Mouse (Mus musculus): ENCODE results near the gene Gpr107.

DNA sequence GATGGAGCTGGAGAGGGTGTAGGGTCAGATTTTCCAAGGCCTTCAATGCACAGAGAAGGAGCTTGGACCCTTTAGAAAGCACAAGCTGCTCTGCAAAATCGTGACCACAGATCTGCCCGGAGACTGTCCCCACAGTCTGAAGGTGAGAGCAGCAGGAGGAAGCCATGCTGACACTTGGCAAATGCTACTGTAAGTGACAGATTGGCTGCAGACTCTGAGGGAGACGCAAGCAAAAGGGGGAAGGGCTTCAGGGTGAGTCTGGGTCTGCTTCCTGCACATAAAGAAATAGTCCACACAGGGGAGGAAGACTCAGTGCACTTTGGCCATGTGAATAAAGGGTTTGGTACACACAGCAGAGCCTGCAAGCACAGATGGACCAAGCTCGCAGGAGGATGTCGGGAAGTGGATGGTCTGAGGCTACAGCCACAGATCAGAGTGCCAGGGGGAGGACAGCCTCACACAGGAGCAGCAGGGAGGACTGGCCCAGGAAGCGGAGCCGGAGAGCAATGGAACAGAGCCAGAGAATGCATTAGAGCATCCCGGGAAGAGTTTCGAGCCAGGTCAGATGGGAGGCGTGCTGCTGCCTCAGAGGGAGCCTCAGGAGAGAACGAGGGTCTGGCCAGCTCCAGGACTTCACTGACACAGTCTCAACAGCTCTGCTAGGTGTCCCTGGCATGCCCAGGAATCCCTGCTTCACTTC, 45.3 kb upstream of the Gpr107 start:
- TF ChIP-seq CTCF (IDR thresholded peaks at IDR 0.05; ENCODE audit: borderline replicate concordance, extremely low read depth, insufficient read depth, insufficient read length) (no peak), POLR2A (IDR thresholded peaks at IDR 0.05; ENCODE audit: borderline replicate concordance, extremely low read depth, insufficient read depth, insufficient read length, poor library complexity, severe bottlenecking) (no peak)
